Mouse (Mus musculus) E14TG2a.4 (cell line): ENCODE data around the gene Bcl6b.
A peak's percentile ranks its signal among the peaks of the same experiment; 100 is the strongest.

Experiments used
- H3K27me3 ChIP-seq: 2 replicates; pipeline ENCODE4 v1.6.1; 2014; ENCODE audit warnings: low read length, control low read depth; ENCODE audit not compliant: insufficient read depth
- H3K36me3 ChIP-seq: 2 replicates; pipeline ENCODE4 v1.6.1; 2014; ENCODE audit warnings: low read length, control low read depth; ENCODE audit not compliant: insufficient read depth
- H3K4me1 ChIP-seq: replicated peaks from 2 replicates; pipeline ENCODE4 v1.6.1; 2014; ENCODE audit warnings: low read depth, low read length, control low read depth
- H3K4me3 ChIP-seq: replicated peaks from 2 replicates; pipeline ENCODE4 v1.5.1; 2014; ENCODE audit warnings: mild to moderate bottlenecking, low read length
- H3K9me3 ChIP-seq: 2 replicates; pipeline ENCODE4 v1.6.1; 2014; ENCODE audit warnings: low read length, control low read depth
- CTCF ChIP-seq: conservative IDR thresholded peaks from 2 replicates; pipeline ENCODE4 v1.5.1; 2014; ENCODE audit warnings: low read length
- NANOG ChIP-seq: IDR thresholded peaks from 2 replicates; pipeline ENCODE4 v1.6.1; 2014; ENCODE audit warnings: borderline replicate concordance, low read length, mixed read lengths
- POU5F1 ChIP-seq: IDR thresholded peaks from 2 replicates; pipeline ENCODE4 v1.6.1; 2014; ENCODE audit warnings: low read length, borderline replicate concordance

Bcl6b gene

DNA sequence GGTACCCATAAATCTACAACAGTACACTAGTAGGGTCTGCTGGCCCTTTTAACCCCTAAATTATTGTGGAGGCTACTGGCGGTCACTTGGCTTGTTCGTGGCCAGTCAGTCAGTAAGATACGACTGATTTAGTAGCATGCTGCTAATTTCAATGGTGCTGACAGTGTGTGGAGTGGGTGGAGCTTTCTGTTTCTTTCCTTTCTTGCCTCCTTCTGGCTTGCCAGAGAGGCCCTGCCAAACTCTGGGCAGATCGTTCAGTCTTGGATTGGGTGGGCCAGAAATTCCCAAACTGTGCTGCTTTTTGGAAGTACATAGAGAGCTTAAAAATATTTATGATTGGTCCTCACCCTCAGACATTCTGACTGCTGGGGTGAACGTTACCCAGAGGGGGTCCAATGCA, 2.5 kb downstream of the Bcl6b start:
- Histone ChIP-seq H3K36me3 (peaks cover 25% of the 10 kb centered on the region), H3K4me1 (peaks cover 88% of the 10 kb centered on the region), H3K9me3 (no peaks in the 10 kb centered on the region), H3K4me3 (peak overlapping the region; percentile 66), H3K27me3 (peaks cover 73% of the 10 kb centered on the region)
- TF ChIP-seq POU5F1 (no peak), CTCF (no peak), NANOG (no peak)

DNA sequence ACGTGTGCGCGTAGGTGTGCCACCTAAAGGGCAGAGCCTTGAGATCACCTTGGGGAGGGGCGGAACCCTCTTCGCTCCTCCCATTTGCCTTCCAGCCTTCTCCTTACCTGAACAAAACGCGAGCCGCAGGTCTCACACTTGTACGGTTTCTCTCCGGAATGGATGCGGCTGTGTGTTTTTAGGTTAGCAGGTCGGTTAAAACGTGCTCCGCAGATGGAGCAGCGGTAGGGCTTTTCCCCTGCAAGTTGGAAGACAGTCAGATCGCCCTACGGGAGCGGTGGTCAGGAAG, 3.1 kb downstream of the Bcl6b start:
- Histone ChIP-seq H3K4me3 (peak overlapping the region; percentile 66), H3K4me1 (peaks cover 88% of the 10 kb centered on the region), H3K36me3 (peaks cover 25% of the 10 kb centered on the region), H3K27me3 (peaks cover 73% of the 10 kb centered on the region), H3K9me3 (no peaks in the 10 kb centered on the region)
- TF ChIP-seq NANOG (no peak), POU5F1 (no peak), CTCF (no peak)

DNA sequence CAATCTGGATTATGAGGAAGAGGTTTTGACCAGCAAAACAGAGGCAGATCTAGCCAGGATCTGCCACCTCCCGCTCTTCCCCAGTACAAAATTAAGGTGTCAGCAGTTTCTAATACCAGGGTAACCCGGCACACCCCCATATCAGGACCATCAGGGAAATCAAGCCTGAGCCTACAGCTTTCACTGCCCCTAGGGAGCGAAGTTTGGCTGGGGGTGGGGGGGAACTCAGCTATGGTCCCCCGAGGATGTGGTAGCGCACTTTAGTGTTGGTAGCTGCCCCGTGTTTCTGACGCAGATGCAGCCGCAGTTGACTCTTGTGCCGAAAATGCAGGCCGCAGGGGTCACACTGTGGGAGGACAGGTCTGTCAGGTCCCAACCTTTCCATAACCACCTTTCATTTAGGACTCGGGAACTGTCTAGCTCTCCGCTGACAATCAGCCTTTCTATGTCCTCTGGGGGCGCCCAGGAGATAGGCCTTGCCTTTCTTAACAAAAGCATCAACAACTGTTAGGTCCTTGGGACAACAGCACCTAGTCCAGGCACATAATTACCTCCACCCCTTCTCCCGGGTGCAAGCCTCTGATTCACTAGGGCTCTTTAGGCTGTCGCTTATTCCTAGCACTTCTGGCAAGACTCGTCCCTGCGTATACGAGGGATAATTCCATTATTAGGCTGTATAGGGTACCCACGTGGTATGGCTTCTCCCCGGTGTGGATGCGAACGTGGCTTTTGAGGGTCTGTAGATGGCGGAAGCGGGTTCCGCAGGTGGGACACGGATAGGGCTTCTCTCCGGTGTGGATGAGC, 3.6 kb downstream of the Bcl6b start:
- peaks cover 88% of the 10 kb centered on the region for H3K4me1 ChIP-seq
- no peaks in the 10 kb centered on the region for H3K9me3 ChIP-seq
- no peak for TF ChIP-seq POU5F1
- no peak for TF ChIP-seq CTCF
- TF ChIP-seq NANOG = no peak
- peak overlapping the region; percentile 66 for H3K4me3 ChIP-seq
- H3K36me3 ChIP-seq = peaks cover 25% of the 10 kb centered on the region
- H3K27me3 ChIP-seq = peaks cover 73% of the 10 kb centered on the region

DNA sequence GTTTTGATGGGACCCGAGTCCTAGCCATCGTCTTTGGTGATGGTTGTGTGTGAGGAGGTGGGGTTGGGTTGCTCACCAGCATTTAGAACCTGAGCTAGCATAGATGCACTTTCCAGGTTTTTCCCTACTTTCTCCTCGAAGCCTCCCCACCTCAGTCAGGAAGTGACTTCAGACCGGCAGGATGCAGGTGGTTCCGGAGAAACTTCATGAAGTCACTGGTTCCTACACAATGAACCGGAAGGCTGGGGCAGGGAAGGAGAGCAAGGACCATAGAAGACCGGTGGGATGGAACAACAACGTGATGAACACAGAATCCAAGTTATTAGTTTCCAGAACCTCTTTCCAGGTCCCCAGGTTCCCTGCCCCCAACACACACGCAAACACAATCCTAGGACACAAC, 5.9 kb downstream of the Bcl6b start:
- TF ChIP-seq POU5F1 (no peak), CTCF (no peak), NANOG (no peak)
- Histone ChIP-seq H3K4me3 (no peak overlapping the region), H3K36me3 (peaks cover 29% of the 10 kb centered on the region), H3K4me1 (peaks cover 88% of the 10 kb centered on the region), H3K9me3 (no peaks in the 10 kb centered on the region), H3K27me3 (peaks cover 70% of the 10 kb centered on the region)

DNA sequence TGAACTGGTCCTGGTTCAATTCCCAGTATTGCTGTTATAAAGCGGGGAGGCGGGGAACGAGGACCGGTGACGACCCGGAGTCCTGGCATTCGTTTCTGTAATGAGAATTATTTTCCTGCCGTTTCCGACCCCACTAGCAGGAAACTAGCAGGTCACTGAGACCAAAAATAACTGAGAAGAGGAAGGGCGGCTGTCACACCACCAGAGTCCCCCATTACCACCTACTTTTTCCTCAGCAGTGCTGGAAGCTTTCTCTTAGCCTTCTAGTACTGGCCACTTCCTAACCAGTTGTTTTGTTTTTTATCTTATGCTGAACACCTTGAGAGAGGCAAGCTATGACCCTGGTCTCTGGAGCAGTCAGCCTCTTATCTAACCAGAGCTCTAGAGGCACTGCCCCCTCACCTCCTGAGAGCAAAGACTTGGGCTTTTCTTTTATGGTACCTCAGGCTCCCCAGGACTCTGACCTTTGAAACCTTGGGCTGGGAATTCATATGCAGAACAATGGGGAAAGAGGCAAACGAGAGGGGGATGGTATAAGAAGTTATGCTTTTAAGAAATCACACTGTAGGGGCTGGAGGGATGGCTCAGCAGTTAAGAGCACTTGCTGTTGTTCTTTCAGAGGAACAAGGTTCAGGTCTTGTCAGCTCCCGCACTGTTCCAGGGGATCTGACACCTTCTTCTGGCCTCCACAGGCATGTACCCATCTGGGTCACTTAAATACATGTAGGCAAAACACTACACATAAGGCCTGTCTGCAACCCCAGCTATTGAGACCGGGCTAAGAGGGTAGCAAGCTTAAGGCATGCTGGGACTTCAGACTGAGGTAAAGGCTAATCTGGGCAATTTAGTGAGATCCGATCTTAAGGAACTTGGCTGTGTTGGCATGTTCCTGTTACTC, 7.7 kb downstream of the Bcl6b start:
- peaks cover 68% of the 10 kb centered on the region for H3K27me3 ChIP-seq
- H3K36me3 ChIP-seq = peaks cover 48% of the 10 kb centered on the region
- TF ChIP-seq NANOG (no peak), CTCF (no peak), POU5F1 (no peak)
- H3K4me1 ChIP-seq = peaks cover 74% of the 10 kb centered on the region
- peak overlapping the region; percentile 79 for H3K4me3 ChIP-seq
- no peaks in the 10 kb centered on the region for H3K9me3 ChIP-seq

DNA sequence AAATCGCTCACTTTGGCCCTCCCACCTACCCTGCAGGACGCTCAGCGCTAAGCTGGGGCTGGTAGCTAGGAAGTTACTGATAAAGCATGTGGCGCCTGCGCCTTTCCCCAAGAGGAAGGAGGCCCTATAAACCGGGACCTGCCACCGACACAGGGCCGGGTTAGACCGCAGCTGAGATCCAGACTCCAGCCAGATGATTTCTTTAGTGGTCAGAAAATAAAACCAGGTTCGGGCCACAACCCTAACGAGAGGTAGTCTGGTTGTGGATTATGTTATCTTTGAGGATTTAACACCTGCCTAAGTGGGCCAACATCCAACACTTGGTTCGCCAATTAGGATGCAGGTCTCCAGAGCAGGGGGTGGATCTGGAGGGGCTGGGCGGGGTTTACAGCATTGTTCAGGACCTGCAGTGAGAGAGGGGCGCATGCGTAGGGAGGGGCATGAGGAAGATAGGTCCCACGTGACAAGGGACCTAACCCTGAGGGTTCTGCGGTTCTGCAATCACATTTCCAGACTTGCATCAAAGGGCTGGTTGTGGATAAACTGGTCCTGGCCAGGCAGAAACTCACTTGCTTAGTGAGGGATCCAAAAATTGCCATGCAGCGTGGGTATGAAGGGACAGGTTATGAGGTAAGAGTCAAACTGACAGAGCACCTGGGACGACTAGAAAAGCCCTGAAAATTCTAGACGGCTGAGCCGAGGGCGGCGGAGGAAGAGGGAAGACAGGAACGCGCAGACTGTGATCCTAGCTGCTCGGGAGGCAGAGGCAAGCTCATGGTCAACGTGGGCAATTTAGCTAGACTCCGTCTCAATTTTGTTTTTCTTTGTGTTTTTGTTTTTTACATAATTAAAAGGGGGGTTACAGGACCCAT, 8.6 kb downstream of the Bcl6b start, which contains the start of gene Slc16a13:
Gene Slc16a13, minus strand, starts transcription at position 334 of the 872 bp plus-strand sequence.
- no peak for TF ChIP-seq CTCF
- TF ChIP-seq POU5F1 = no peak
- TF ChIP-seq NANOG = no peak
- peak within 1 kb of the TSS; percentile 79 for H3K4me3 ChIP-seq
- H3K9me3 ChIP-seq = no peaks in the 10 kb centered on the region

DNA sequence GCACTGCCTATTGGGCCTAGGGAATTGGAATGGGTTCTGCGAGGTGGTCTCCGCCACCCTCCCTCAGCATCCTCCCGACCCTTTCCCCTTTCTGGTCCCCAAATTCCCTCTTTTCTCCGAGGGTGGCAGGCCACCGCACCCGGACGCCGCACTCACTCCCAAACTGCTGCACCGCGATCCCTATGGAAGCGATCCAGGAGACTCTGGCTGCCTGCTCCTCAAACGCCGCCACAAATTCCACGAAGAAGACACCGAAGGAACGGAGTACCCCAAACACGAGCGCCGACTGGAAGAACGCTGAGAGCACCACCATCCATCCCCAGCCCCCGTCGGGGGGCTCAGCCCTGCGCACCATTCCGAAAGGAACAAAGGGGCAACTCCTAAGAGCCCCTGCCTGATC, 9.3 kb downstream of the Bcl6b start:
- TF ChIP-seq NANOG (no peak), POU5F1 (no peak), CTCF (no peak)
- Histone ChIP-seq H3K4me3 (peak overlapping the region; percentile 79), H3K4me1 (peaks cover 65% of the 10 kb centered on the region), H3K36me3 (peaks cover 52% of the 10 kb centered on the region), H3K27me3 (peaks cover 69% of the 10 kb centered on the region), H3K9me3 (no peaks in the 10 kb centered on the region)

More for the DNA sequence above, 8.6 kb downstream of the Bcl6b start, which contains the start of gene Slc16a13:
- H3K36me3 ChIP-seq = peaks cover 53% of the 10 kb centered on the region
- H3K27me3 ChIP-seq = peaks cover 68% of the 10 kb centered on the region
- peaks cover 65% of the 10 kb centered on the region for H3K4me1 ChIP-seq

DNA sequence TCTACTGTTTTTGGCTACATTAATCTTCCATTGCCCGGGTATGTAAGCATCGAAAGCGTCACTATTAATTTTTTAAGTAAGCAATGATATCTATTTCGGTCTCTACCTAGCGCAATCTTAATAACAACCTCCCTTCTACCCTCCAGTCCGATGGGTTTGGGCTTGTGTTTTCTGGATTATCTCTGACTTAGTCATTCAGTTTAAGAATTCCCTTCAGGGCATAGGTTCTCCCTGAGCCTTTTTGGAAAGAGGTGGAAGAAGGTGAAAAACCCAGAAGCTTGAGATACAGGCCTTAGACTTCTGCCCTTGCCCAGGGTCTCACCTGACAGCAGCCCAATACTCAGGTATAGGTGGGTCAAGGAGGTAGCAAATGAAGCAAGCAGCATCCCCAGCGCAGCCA, 9.7 kb downstream of the Bcl6b start:
- Histone ChIP-seq H3K27me3 (peaks cover 69% of the 10 kb centered on the region), H3K9me3 (no peaks in the 10 kb centered on the region), H3K36me3 (peaks cover 48% of the 10 kb centered on the region), H3K4me1 (peaks cover 66% of the 10 kb centered on the region), H3K4me3 (peak overlapping the region; percentile 79)
- no peak for TF ChIP-seq NANOG
- TF ChIP-seq POU5F1 = no peak
- TF ChIP-seq CTCF = no peak
